In the genomic region with DNA sequence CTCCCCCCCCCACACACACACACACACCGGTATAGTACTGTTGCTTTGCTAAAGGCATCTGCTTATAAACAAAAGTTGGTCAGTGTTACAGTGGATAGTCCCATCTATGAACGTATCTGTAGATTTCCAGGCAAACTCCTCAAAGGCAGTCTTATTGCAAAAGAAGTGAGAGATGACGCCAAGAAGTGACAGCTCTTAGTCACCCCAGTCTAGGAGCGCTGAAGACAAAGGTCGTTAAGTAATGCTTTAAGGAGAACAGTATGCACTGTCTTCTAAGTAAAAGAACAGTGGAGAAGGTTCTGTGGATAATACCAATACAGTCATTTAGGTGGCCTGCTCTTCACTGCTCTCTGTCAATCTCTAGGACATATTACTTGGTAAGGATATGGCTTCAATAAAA, we compare ENCODE assay signal across 21 mouse cellular contexts. TPM values are rescaled to one million over a fixed set of nuclear protein-coding genes. Genes with fewer than 3 reads are reported as not detected.
DNase-seq lines count a peak whose midpoint lies in the region; ATAC-seq and TF ChIP-seq lines count a peak whose summit lies in the region.
"Had no signal": no experiment of that assay in that cellular context is flagged by ENCODE, and none has a peak within 500 bp of the region (broad histone marks: within the 10 kb centered on the region; RNA-seq: fewer than 3 reads in every experiment).

No protein-coding gene starts in this region.

- no peak overlapping the region for H3K27ac ChIP-seq in lung, postnatal 0 days (ENCODE audit: low read length)
- H3K27ac ChIP-seq: embryonic facial prominence, embryonic 10.5 days; embryonic facial prominence, embryonic 12.5 days; forebrain, embryonic 10.5 days; forebrain, embryonic 12.5 days had no signal

- 61% methylated on average over 5 of the region's 5 CpGs for WGBS in lung, postnatal 0 days

- H3K9me3 ChIP-seq in lung, postnatal 0 days (ENCODE audit: low read length) = no peaks in the 10 kb centered on the region
- H3K9me3 ChIP-seq: embryonic facial prominence, embryonic 10.5 days; embryonic facial prominence, embryonic 12.5 days; forebrain, embryonic 10.5 days; forebrain, embryonic 12.5 days had no signal

- H3K4me3 ChIP-seq in lung, postnatal 0 days (ENCODE audit: low read depth, low read length) = no peak overlapping the region
- H3K4me3 ChIP-seq: embryonic facial prominence, embryonic 10.5 days; embryonic facial prominence, embryonic 12.5 days; forebrain, embryonic 10.5 days; forebrain, embryonic 12.5 days had no signal

- H3K36me3 ChIP-seq in lung, postnatal 0 days (ENCODE audit: insufficient read depth, low read length) = no peaks in the 10 kb centered on the region

- H3K4me2 ChIP-seq in lung, postnatal 0 days (replicated peaks; ENCODE audit: low read depth, low read length) = no peak overlapping the region
- H3K4me2 ChIP-seq: embryonic facial prominence, embryonic 12.5 days; forebrain, embryonic 12.5 days had no signal

- peak; percentile 71 for DNase-seq in lung, postnatal 0 days (ENCODE audit: low spot score)
- DNase-seq in lung, postnatal 36 days = no peak
- peak; percentile 74 for DNase-seq in adipocyte (ENCODE audit: low spot score)
- DNase-seq in fat pad, adult 2 months (ENCODE audit: extremely low read depth, low read depth, low spot score) = peak; percentile 45
- DNase-seq in B cell, adult 2 months = no peak
- DNase-seq in thymus, postnatal 10 days (ENCODE audit: low spot score in 2 of 2) = no peak
- DNase-seq: adrenal gland, adult 8-10 months; adrenal gland, postnatal 14 days; cerebellum, adult 11-12 months; cerebellum, adult 2 months; cerebellum, adult 9-10 months; cerebellum, postnatal 10 days; cerebellum, postnatal 25 days had no signal

- H3K4me1 ChIP-seq in lung, postnatal 0 days (ENCODE audit: insufficient read depth, low read depth, low read length) = no peaks in the 10 kb centered on the region
- H3K4me1 ChIP-seq: embryonic facial prominence, embryonic 10.5 days; embryonic facial prominence, embryonic 12.5 days; forebrain, embryonic 10.5 days; forebrain, embryonic 12.5 days had no signal

- no peak overlapping the region for H3K9ac ChIP-seq in lung, postnatal 0 days (replicated peaks; ENCODE audit: low read depth)
- H3K9ac ChIP-seq: embryonic facial prominence, embryonic 12.5 days; forebrain, embryonic 12.5 days had no signal

- no peak for TF ChIP-seq CTCF in lung, postnatal 0 days (IDR thresholded peaks at IDR 0.05)

- peak; percentile 83 for TF ChIP-seq EP300 in lung, postnatal 0 days (IDR thresholded peaks at IDR 0.05)

- peak; percentile 71 for ATAC-seq in lung, postnatal 0 days
- ATAC-seq in cerebellum, adult (ENCODE audit: insufficient number of reproducible peaks, low FRiP score, low TSS enrichment) = no peak
- ATAC-seq: forebrain, embryonic 14.5 days; forebrain, embryonic 16.5 days had no signal

- no peaks in the 10 kb centered on the region for H3K27me3 ChIP-seq in lung, postnatal 0 days (replicated peaks; ENCODE audit: insufficient read depth, low read length)
- H3K27me3 ChIP-seq: embryonic facial prominence, embryonic 12.5 days; forebrain, embryonic 12.5 days had no signal

RNA-seq across cellular contexts. Expression of a gene that starts 11.0 kb away (rescaled TPM):
- 25.0 and 30.2 TPM in 2 replicates for polyA plus RNA-seq in lung, postnatal 0 days (2015; fragmentation: Nextera tagmentation; extraction: Ambion mirVana)

RNA-seq across cellular contexts. Expression of a gene that starts 22.9 kb away (rescaled TPM):
- polyA plus RNA-seq in lung, postnatal 0 days (2015; fragmentation: Nextera tagmentation; extraction: Ambion mirVana) = 5.8 and 6.9 TPM in 2 replicates

RNA-seq across cellular contexts. Expression of a gene that starts 23.6 kb away (rescaled TPM):
- 7.3 and 7.5 TPM in 2 replicates for polyA plus RNA-seq in lung, postnatal 0 days (2015; fragmentation: Nextera tagmentation; extraction: Ambion mirVana)

RNA-seq across cellular contexts. Expression of a gene that starts 24.4 kb away (rescaled TPM):
- polyA plus RNA-seq in lung, postnatal 0 days (2015; fragmentation: Nextera tagmentation; extraction: Ambion mirVana) = 11.5 and 14.0 TPM in 2 replicates
- polyA plus RNA-seq: C2C12 had no signal

Comparison
In these comparisons a context has a peak if more than half of its experiments do, and no peak if none do; other contexts are left out.
1. DNase-seq: peak in lung, postnatal 0 days (single experiment), adipocyte (single experiment) and fat pad, adult 2 months (single experiment); none in lung, postnatal 36 days (single experiment), B cell, adult 2 months (0 of 2) and thymus, postnatal 10 days (0 of 2).